Mouse (Mus musculus) neural tube, embryonic 15.5 days (tissue): ENCODE results near the gene Thoc6. TPM values are rescaled to one million over a fixed set of nuclear protein-coding genes. Genes with fewer than 3 reads are reported as not detected.

Experiments
- polyA plus RNA-seq: library from polyadenylated mRNA; unstranded; fragments of >200 nt; fragmentation: Nextera tagmentation; extraction: Ambion mirVana; gene quantifications from 2 replicates; pipeline ENCODE4 v1.2.1, GENCODE M21; 2015

Gene Thoc6
- polyA plus RNA-seq, 1 experiment from 2014 or later, result 44.1 TPM

Other genes starting within 250 kb of the Thoc6 start
- not detected in 2 replicates for gene Vmn2r117, start 194.2 kb downstream of the Thoc6 start, polyA plus RNA-seq
- 16.0 and 16.4 TPM in 2 replicates for gene Zfp213, start 109.6 kb downstream of the Thoc6 start, polyA plus RNA-seq
- 22.6 and 24.9 TPM in 2 replicates for gene Zfp13, start 74.4 kb downstream of the Thoc6 start, polyA plus RNA-seq
- gene Zscan10, start 73.0 kb downstream of the Thoc6 start, polyA plus RNA-seq, result not detected in 2 replicates
- 2.1 and 2.5 TPM in 2 replicates for gene Mmp25, start 28.6 kb downstream of the Thoc6 start, polyA plus RNA-seq
- gene Bicdl2, start 13.4 kb downstream of the Thoc6 start, polyA plus RNA-seq, result 0.84 TPM in 1 of 2 replicates, not detected in the other
- 129 and 149 TPM in 2 replicates for gene Hcfc1r1, start 286 bp downstream of the Thoc6 start, polyA plus RNA-seq
- gene Tnfrsf12a, start 3.6 kb upstream of the Thoc6 start, polyA plus RNA-seq, result 9.1 and 9.5 TPM in 2 replicates
- 0.14 and 8.5 TPM in 2 replicates for gene Cldn6, start 5.4 kb upstream of the Thoc6 start, polyA plus RNA-seq
- 1.1 TPM in 2 replicates for gene Cldn9, start 10.1 kb upstream of the Thoc6 start, polyA plus RNA-seq
- gene 1520401A03Rik, start 48.9 kb upstream of the Thoc6 start, polyA plus RNA-seq, result 0.23 and 0.27 TPM in 2 replicates
- 17.5 and 26.7 TPM in 2 replicates for gene Pkmyt1, start 52.5 kb upstream of the Thoc6 start, polyA plus RNA-seq
- gene Paqr4, start 67.0 kb upstream of the Thoc6 start, polyA plus RNA-seq, result 53.0 and 60.0 TPM in 2 replicates
- 1.3 and 6.9 TPM in 2 replicates for gene Kremen2, start 72.0 kb upstream of the Thoc6 start, polyA plus RNA-seq
- gene Flywch1, start 97.7 kb upstream of the Thoc6 start, polyA plus RNA-seq, result 199 and 224 TPM in 2 replicates
- 74.8 and 94.6 TPM in 2 replicates for gene Flywch2, start 112.2 kb upstream of the Thoc6 start, polyA plus RNA-seq
- 479 and 502 TPM in 2 replicates for gene Srrm2, start 116.7 kb upstream of the Thoc6 start, polyA plus RNA-seq
- gene Elob, start 155.3 kb upstream of the Thoc6 start, polyA plus RNA-seq, result 1,232 and 1,344 TPM in 2 replicates
- gene Prss33, start 162.2 kb upstream of the Thoc6 start, polyA plus RNA-seq, result not detected in 2 replicates
- gene Prss32, start 170.0 kb upstream of the Thoc6 start, polyA plus RNA-seq, result 0.50 and 1.1 TPM in 2 replicates
- 1.9 and 2.0 TPM in 2 replicates for gene Prss41, start 170.3 kb upstream of the Thoc6 start, polyA plus RNA-seq
- gene Prss21, start 194.2 kb upstream of the Thoc6 start, polyA plus RNA-seq, result not detected in 2 replicates
- not detected in 2 replicates for gene Dcpp1, start 207.0 kb upstream of the Thoc6 start, polyA plus RNA-seq
- gene Dcpp2, start 207.0 kb upstream of the Thoc6 start, polyA plus RNA-seq, result not detected in 2 replicates
- gene Dcpp3, start 243.6 kb upstream of the Thoc6 start, polyA plus RNA-seq, result not detected in 2 replicates